Mouse (Mus musculus): ENCODE measurements around the gene Ube2h.

Ube2h gene

DNA sequence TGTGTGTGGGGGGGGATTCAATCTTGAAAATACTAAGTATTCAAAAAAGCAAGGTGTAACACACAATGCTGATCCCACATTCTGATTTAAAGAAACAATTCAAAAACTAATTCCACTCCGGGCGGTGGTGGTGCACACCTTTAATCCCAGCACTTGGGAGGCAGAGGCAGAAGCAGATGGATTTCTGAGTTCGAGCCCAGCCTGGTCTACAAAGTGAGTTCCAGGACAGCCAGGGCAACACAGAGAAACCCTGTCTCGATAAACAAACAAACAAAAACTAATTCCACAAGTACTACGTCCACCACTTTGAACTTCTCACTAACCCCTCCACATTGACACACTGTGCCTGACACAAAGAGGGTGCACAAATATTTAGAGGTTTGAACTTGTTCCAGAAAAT lies 4.7 kb downstream of the Ube2h start:
- DNase-seq (ENCODE audit: low spot score) = peak; percentile 8

DNA sequence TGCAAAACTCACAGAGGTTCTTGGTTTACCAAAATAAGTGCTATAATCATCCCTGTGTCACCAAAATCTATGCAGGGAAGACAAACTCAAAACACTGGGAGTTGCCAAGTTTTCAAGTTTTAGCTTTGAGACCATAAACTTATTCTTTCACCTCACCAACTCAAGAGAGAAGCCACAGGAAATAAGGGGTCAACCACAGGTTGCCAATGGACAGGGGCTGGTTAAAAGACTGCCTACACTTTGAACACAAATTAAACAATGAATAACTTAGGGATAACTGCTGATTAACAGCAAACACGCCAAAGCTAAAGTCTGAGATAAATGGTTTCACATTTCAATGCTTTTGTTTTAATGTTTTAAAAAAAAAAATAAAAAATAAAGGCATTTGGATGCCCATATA lies 5.2 kb downstream of the Ube2h start:
- DNase-seq (ENCODE audit: low spot score) = no peak

DNA sequence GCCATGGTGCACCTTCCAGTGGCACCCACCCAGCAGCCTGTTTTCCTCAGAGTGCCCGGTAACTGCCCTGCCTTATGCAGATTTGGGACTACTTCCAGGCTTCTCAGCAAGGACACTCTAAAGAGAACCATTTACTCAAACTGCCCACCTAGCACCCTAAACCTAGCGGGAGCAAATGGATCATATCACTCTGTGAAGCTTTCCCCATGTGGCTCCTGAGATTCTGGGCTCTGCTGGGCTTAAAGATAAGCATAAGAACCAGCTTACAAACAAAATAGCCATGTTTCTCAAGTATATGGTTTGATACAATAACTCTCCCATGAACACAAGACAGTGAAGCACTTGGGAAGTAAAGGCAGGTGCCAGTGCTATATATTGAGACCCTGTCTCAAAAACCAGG lies 11.8 kb downstream of the Ube2h start:
- no peak for DNase-seq (ENCODE audit: low spot score)

DNA sequence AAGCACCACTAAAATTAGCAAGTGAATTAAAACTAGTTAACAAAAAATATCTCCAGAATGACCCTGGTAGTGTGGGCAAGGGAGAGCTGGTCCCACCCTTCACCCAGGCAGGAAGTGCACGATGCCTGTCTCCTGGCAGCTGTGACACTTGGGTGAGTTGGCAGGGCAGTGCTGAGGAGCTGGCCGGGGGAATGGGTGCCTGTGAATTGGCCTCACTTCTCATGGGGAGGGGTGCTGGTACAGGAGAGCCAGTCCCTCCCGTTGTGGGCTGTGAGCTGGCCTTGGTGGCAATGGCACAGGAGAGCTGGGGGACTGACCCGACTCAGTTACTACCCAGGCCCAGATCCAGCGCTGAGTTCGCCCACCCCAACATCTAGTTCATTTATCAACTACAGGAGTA lies 16.4 kb downstream of the Ube2h start:
- no peak for DNase-seq (ENCODE audit: low spot score)

DNA sequence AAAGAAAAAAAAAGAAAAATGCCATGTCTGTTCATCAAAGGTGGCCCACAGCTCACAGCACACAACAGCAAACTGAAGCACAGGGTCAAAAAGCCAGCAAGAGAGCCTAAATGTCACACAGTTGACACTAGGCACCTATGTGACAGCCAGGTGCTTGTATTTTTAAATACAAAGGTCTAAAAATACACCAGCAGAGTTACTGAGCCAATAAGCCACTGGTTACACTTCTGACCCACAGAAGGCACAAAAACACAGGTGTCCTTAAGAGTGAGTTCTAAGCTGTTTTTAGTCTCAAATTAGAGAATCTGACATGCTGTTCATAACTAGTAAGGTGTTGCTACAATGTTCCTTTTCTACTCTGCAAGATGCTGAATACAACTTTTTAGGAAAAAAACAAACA lies 17.7 kb downstream of the Ube2h start:
- no peak for DNase-seq (ENCODE audit: low spot score)

DNA sequence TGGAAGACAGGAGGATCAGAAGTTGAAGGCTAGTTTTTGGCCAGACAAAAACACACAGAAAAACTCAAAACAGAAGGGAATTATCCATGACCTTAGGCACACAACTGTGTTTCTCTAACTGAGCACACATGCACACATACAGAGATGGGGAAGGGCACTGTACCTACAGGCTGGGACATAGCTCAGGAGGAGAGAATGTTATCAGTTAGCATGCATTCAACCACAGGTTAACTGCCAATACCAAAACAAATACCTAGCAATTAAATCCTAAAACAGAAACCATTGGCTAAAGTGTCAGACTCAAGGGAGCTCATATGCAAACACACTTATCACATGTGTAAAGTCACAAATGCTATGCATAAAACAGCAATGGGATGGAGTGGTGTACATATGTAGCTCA lies 20.2 kb downstream of the Ube2h start:
- no peak for DNase-seq (ENCODE audit: low spot score)

DNA sequence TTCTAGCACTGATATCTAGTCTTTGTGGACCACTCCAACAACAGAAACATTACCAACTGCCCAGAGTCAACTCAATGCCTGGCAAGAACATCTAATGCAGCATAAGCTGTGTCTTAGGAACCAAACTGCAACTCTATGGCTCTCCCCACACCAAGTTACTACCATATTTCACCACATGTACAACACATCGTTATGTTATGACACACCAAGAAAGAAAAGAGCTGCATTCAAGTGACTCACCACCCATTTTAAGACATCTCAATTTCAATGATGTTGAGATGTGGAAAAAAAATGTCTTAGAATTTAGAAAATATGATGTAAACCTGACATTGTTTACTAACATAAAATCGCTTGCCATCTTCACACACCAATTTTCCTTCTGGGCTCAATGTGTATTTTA lies 22.0 kb downstream of the Ube2h start:
- DNase-seq (ENCODE audit: low spot score) = no peak

DNA sequence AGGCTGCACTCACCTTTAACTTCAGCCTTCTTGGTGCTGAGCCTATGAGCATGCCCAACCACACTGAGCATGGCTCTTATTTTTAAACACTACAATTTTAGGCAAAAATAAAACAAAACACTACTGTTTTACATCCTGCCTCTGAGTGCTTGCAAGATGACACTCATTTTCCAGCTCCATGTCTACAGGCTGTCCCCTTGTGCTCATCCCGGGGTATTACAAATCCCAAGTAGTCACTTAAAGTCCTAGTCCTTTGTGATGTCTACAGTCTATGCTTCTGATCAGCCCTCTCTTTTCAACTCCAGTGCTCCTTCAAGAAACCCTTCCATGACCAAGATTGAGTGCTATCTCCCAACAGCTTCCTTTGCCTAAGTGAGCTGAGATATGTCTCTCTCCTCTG lies 26.0 kb downstream of the Ube2h start:
- DNase-seq (ENCODE audit: low spot score) = no peak

DNA sequence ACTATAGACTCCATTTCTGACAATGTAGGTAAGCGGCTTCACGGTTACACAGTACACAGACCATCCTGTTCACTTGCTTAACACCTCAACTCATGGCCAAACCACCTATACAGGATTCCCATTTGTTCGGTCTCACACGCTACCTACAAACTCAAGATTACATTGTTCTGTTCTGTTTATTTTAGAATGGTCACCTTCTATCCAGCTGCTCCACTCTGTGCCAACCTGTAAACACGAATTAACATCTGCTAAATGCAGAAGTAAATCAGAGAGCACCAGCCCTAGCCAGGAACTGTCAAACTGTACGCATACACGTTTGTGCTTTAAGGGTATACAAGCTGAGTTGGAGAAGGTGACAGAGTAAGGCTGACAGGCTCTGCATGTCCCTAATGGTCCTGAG lies 27.5 kb downstream of the Ube2h start:
- DNase-seq (ENCODE audit: low spot score) = no peak

DNA sequence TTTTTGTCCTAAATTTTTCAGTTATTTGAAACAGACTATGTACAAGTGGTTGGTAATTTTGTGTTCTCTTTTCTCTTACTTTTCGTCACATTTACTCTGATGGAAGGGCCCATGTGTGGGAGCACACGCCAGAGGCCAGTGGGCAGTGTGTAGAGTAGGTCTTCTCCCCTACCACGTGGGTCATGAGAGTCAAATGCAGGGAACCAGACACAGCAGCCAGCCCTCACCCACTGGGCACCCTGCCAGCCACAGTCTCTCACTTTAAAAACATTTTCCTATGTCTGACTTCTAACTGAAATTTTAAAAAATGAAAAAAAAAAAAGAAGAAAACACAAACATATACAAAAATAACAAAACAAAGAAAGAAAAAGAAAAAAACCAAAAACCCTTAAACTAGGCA lies 28.0 kb downstream of the Ube2h start:
- no peak for DNase-seq (ENCODE audit: low spot score)

DNA sequence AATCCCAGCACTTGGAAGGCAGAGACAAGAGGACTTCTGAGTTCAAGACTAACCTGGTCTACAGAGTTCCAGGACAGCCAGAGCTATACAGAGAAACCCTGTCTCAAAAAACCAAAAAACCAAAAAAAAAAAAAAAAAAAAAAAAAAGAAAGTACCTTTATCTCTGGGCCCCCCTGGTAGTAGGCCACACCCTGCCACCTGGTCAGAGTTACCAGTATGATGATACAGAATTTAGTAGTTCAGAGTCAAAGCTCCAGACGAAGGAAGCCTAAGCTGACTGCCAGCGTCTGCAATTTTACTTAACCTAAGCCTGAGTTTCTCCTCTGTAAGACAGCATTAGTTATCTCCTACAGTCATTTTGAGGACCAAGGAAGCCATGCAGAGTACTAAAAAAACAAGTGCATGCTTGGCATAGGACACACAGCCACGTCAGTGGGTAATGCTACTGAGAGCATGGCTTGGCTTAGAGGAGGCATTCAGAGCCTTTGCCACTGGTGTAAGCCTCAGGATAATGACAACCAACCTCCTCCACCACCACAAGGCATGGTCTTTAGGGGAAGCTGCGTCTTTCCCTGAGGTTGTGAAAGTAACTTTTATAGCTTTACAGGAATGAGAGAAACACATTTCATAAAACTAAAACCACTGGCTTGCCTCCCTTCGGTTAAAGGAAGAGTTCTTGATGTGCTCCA lies 29.0 kb downstream of the Ube2h start:
- no peak for DNase-seq (ENCODE audit: low spot score)

DNA sequence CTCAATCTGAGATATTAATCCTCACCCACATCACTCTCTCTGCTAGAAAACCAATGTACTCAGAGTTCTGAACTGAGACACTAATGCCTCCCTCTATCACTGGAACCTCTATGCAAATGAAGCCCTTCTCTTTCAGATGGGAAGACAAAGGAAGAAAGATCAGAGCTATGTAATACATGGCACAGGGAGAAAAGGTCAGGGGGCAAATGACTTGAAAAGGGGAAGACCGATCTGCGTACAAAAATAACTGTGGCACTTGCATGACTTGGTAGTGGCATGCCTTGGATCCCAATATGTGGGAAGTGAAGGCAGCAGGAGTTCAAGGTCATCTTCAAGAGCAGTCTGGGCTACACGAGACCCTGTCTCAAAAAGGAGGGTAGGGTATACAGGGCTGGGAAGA lies 31.4 kb downstream of the Ube2h start:
- no peak for DNase-seq (ENCODE audit: low spot score)

DNA sequence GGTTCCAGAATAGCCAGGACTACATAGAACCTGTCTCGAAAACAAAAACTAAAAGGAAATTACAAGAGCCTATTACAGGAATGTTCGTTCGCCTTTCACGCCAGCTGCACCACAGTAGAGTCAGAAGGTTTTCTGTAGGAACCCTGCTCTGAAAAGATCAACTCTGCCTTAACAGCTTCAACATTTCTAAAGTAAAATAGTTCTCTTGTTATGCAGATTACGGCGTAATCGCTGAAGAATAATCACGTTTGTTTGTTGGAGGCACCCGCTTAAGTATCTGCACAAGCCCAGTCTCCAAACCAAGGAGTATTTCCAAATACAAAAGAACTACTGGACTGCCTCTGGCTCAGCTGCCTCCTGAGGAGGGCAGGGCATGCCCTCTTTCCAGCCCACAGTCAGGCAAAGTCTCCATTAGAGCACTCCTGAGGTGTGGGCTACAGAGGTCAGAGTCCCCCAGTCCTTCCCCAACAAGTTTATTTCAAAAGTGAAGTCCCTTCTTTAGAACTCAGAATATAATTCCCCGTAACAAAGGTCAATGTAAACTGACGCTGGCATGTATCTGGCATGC lies 31.9 kb downstream of the Ube2h start:
- no peak for DNase-seq (ENCODE audit: low spot score)

DNA sequence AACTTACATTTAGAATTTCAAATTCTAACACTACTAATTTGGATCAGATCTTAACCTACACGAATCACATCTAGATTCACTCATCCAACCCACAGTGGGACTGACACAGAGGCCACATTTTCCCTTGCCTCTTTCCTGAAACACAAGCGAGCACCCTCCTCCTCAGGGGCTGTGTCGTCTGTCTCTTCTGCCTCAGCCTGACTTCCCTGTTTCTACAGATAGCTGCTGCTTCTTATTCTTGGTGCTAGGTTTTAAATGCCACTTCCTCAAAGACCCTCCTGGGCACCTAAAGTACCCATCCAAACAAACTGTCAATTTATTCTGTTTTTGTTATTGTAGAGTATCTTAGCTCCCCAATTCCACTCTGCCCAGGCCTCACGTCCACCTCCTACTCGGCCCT lies 34.5 kb downstream of the Ube2h start:
- no peak for DNase-seq (ENCODE audit: low spot score)

DNA sequence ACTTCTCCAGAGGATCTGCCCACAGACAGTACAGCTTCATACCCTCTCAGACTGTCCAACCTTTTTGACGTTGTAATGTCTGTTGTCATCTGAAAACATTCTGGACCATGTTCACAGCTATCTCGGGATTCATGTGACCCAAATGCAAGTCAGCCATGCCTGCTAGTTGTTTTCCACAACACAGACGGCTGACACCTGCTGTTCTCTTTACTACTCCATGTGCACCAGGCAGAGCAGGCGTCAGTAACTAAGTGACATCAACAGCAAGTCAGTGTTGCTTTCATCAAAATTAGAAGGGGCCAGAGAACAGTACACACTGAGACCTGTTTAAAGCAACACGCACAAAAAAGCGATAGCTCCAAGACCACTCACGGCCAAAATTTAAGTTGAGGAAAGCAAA lies 36.9 kb downstream of the Ube2h start:
- DNase-seq (ENCODE audit: low spot score) = no peak

DNA sequence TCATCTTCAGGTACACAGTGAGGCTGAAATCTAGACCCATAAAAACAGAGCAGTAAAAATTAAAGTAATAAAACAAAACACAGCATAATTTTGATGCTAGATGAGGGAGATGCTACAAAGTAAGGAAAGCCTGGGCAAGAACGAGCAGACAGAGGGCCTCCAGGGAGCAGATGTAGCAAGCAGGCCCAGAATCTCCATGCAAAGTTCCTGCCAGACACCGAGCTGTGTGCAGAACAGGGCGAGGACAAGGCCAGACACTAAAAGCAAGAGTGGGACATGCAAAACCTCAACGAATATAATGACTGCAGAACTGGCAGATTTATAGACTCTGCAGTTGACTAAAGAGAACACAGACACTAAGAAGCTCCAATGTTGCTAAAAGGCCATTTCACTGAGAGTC lies 38.9 kb downstream of the Ube2h start:
- DNase-seq (ENCODE audit: low spot score) = no peak

DNA sequence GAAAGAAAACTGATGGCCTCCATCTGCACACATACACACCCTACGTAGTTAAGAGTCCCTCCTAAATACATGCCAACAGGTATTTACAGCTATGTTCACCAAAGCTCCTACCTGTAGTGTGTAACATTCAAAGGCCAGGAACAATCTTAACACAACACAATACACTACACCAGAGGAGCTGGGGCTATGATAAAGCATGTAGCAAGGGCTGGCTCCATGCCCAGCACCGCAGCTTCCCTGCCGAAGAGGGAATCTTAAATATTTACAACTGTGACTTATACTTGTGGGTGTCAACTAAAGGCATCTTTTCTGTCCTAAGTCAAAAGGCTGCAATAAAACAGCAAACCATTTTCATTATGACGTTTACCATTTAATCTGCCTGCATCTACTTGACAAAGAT lies 41.3 kb downstream of the Ube2h start:
- no peak for DNase-seq (ENCODE audit: low spot score)

DNA sequence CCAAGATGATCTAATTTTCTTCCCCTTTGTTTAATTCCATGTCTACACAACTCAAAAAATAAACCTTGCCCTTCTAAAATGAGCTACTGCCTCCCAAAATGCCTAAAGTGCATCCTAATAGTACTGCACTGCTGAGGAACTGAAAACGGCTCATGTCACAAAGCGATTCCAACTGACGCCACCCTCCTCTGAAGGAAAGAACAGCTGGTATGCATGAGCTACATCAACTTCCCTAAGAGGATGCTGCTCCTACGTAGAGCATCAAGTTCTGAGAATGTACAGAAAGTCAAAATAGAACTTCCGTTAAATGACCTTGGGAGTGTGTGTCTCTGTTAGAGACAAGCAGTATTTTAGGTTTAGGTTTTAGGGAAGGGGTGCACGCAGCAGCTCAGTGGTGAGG lies 45.1 kb downstream of the Ube2h start:
- no peak for DNase-seq (ENCODE audit: low spot score)

DNA sequence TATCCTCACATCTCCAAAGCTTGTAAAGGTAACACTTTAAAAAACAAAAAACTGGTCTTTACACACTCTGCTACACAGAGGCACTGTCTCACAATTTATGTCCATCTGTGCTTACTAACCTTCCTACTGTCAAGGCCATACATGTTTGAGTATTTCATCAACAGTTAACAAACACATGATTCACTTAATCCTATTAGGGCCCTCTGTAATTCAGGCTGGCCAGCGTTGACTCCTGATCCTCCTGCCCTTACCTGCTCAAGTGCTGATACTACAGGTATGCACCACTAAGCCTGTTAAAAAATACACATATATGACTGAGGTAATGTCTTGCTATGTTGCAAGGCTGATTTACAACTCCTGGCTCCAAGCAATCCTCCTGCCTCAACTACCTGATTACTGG lies 46.4 kb downstream of the Ube2h start:
- DNase-seq (ENCODE audit: low spot score) = no peak

DNA sequence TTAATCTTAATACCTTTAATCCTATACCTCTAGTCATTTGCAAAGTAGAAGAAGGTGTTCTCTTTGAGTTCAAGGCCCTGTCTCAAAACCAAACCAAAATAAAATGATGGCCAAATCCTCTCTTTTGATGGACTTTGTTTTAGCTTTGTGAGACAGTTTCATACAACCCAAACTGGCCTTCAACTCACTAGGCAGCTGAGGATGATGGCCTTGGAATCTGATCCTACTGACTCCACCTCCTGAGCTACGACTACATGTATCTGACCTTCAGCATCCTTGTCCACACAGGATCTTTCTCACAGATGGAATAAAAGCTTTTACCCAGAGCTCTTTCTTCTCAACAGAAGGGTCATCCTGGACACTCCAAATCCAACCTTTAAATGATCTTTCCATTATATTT lies 48.5 kb downstream of the Ube2h start:
- DNase-seq (ENCODE audit: low spot score) = no peak

DNA sequence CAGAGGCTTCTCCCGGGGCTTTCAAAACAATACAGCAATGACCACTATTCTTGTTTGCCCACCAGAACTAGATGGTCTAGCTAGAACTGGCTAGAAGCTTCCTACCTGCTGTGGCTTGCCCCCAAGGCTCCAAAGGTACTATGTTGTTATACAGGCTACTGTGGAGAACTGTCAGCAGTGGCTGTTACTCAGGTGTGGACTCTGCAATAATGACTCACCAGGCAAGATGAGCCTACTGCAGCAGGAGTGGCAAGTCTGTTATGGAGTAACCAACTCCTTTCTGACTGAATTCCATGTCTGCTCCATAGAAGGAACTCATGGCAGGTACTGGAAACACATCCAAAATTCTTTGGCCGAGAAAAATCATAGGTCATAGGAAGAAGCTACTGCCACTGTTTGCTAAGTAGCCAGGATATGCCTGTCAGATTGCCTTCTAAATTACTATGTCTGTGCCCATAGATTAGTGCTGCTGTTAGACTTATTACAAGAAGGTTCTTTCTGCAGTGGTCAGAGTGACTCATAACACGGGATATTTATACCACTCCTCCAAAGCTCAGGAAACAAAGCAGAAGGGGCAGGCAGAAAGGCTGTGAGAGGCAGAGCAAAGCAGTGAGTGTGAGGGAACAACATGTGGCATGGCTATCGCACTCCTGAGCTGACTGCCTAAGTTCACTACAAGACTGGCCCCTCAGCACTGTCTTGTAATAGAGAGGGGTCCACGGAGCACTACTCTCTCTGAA lies 51.9 kb downstream of the Ube2h start:
- no peak for DNase-seq (ENCODE audit: low spot score)

DNA sequence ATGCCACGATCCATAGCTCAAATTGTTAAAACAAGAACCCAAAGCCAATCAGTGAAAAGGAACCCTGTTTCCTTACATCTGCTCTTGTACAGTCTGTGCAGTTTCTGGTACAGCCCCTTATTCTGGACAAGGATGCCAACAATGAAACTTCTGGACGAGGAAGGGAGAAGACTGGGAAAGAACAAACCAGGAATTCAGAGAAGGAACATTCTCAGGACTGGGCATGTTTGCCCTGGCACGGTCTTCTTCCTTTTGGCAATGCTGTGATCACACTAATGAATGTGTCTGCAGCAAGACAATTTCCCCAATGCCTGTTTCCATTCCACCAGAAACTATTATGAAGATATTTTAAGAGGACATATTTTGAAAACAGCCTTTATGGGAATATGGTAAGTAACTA lies 55.6 kb downstream of the Ube2h start:
- DNase-seq (ENCODE audit: low spot score) = no peak

DNA sequence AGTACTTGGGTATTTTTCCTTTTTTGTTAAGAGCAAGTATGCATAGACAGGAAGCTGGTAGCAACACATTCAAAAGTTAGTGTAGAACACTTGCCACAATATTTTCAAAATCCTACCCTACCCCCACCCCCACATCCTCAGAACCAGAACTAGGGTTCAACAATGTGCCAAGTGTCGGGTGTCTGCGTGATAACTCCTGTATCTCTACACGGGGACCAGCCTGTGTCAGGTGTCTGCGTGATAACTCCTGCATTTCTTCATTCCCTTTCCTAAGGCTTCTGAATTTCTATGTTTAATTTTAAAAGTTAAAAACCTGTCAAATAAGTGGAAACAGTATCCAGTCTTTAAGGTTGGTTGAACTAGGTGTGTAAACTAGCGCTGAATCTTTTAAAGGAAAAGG lies 58.4 kb downstream of the Ube2h start:
- no peak for DNase-seq (ENCODE audit: low spot score)

DNA sequence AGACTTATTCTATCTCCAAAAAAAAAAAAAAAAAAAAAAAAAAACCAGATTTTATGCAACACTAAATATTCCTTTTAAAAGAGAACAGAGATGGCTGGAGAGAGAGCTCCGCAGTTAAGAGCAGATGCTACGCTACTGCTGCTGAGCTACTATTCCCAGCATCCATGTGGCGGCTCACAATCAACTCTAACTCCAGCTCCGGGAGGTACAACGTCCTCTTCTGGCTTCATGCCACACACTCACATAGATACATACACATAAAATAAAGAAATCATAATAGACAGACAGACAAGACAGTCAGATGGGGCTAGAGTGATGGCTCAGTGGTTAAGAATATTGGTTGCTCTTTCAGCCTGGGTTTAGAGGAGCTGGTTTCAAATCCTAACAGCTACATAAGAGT lies 58.9 kb downstream of the Ube2h start:
- DNase-seq (ENCODE audit: low spot score) = no peak

Data from lung, postnatal 25 days (tissue).